Mouse (Mus musculus) c-Kit-positive CD71-positive TER-119-negative erythroid progenitor cells, embryonic 14.5 days (primary cell): ENCODE measurements around the gene Pacsin3.
"Not testable (repeated sequence)": the region's sequence is repeated elsewhere in the genome, so short reads cannot be mapped to it uniquely, and the experiment has no call there.

ENCODE experiments used
- DNase-seq: peaks from one replicate; pipeline ENCODE4 v3.0.0-alpha.2; 2013; ENCODE audit warnings: low read depth

Pacsin3 gene

DNA sequence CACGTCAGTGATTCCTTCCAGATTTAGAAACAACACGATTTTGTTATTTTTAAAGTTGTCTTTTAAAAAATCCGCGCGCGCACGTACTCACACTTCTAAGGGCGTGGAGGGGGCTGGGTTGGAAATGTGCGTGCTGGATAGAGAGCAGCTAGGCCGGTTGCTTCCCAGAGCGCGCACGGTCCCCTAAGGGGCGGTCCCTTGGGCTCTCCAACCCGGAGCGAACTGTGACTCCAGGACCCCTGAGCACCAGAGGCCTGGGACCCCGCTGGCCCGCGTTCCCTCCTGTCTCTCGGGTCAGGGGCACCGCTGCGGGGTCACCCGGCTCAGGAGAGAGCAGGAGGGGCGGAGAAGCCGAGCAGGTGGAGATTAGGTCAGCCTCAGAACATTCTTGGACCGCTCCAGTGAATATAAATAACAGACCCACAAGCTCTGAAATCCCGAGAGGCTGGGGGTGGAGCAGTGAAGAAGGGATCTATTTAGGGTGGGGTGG is at the start of gene Pacsin3:
Gene Pacsin3 (plus strand): TSS at position 294 of the 490 bp plus-strand sequence.
- no peak for DNase-seq

- DNase-seq = no peak
These were observed 49.4 kb upstream of the Pacsin3 start for GRCm38 (mm10) chr2:91206254-91206775.

DNA sequence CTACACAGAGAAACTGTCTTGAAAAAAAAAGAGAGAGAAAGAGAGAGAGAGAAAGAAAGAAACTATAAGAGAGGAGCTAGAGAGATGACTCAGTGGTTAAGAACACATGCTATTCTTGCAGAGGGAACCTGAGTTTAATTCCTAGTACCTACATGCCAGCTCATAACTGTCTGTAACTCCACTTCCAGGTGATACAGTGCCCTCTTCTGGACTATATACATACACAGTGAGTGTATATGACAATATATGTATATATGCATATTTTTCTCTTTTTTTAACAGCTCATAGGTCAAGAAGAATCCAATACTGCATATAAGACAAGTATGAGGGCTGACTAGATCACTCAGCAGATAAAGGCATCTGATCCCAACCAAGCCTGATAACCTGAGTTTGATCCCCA is 42.4 kb upstream of the Pacsin3 start:
- DNase-seq = no peak

GRCm38 (mm10) chr2:91217032-91217431 is 38.7 kb upstream of the Pacsin3 start:
- no peak for DNase-seq

- no peak for DNase-seq
These were observed 35.3 kb upstream of the Pacsin3 start for GRCm38 (mm10) chr2:91220501-91220900.

DNA sequence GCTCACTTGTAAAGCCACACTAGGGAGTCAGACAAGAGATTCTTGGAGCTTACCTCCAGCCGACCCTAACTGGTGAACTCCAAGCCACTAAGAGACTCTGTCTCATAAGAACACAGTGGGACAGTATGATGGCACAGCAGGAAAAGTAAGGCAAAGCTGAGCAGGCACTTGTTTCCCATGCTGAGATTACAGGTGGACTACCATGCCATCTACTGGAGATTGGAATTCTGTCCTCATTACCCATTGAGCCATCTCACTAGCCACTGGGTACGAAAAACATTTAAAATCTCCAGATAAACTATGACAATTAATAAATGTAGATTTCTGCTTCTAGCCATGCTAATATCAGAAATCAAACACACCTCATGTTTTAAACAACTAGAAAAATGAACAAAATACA is 32.1 kb upstream of the Pacsin3 start:
- no peak for DNase-seq

GRCm38 (mm10) chr2:91229735-91230134 is 26.0 kb upstream of the Pacsin3 start:
- DNase-seq = no peak

DNA sequence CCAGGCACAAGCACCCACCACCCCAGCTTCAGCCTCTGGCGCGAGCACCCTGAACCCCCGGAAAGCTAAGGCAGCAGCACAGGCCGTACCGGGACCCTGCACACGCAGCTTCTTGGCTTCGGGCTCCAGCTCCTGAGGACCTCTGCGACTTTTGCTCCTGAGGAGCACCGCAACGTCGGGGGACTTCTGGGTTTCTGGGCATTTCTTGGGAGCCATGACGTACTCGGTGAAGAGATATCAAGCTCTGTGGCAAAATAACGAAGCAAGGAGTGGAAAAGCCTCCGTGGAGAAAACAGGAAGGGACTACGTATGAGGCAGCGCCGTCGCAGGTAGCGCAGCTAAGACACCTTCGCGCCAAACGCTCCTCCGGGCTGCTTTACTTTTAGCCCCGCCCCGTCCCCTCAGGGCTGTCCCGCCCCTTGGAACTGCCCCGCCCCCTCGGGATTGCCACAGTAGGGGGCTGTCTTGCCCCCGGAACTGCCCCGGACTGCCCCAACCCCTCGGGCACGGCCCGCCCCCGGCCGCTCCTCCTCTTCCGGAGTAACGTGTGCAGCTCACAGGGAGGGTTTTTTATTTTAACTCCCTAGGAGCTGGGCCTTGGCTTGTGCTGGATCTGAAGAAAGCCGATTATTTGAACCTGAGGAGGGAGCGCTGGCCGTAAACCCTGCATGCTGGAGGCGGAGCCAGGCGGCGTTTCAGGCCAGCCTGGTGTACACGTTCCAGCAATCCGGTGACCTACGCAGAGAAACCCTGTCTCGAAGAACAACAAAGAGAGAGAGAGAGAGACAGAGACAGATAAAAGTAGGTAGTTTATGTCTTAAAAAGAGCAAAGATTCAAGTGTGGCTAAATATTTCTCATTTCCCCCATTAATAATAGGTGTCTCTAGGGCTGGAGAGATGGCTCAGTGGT is 18.9 kb upstream of the Pacsin3 start, which contains the start of gene Ddb2:
Gene Ddb2 (minus strand): TSS at position 382 of the 910 bp plus-strand sequence.
- DNase-seq = peak; percentile 90

DNA sequence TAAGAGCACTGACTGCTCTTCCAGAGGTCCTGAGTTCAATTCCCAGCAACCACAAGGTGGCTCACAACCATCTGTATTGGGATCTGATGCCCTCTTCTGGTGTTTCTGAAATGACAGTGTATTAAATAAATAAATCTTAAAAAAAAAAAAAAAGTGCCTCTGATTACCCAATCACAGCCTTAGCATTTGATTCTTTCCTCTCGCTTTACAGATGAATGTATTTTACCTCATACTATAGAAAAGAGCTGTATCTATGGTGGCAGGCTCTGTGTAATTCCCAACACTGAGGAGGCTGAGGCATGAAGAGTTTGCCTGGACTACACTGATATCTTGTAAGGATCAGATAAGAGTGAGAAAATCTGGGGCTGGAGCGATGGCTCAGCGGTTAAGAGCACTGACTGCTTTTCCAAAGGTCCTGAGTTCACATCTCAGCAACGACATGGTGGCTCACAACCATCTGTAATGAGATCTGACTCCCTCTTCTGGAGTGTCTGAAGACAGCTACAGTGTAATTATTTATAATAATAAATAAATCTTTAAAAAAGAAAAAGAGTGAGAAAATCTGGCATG is 18.2 kb upstream of the Pacsin3 start:
- DNase-seq = not testable (repeated sequence)

GRCm38 (mm10) chr2:91242547-91242946 is 13.2 kb upstream of the Pacsin3 start:
- no peak for DNase-seq

GRCm38 (mm10) chr2:91243416-91243815 is 12.3 kb upstream of the Pacsin3 start:
- DNase-seq = no peak

GRCm38 (mm10) chr2:91244557-91245228 is 11.1 kb upstream of the Pacsin3 start:
- DNase-seq = peak; percentile 61

DNA sequence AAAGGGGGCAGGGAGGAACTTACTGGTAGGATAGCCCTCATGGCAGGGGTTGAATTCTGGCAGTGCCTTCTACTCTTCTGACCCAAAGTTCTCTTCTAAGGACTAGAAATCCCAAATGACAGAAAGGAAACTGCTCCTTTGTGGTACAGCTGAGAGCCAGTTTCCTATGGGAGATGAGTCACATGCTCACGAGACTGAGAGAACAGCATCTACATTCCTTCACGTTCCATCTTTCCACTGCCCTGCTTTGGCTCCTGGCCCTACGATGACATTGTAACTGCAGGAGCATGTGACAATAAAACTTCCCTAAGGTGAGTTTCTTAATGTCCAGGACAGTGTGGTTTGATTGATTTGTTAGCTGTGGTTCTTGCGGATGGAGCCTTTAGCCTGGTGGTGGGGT is 7.4 kb upstream of the Pacsin3 start:
- no peak for DNase-seq

DNA sequence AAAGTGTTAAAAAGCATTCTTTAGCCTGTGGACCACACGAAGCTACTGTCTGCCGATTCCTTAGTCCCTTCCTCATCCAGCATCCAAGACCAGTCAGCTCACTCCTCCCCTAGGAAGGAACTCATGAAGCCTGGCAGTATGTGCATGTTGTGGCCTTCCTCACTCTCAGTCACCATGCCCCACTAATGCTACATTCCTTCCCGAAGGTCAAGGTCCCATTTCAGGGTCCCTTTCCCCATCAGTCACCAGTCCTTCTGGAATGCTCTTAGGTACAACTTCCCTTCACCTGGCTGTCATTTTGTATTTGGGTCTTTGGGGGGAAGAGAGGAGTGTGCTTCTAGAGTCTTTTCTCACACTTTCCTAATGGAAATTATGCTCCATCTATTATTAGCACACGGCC is 3.8 kb upstream of the Pacsin3 start:
- no peak for DNase-seq

DNA sequence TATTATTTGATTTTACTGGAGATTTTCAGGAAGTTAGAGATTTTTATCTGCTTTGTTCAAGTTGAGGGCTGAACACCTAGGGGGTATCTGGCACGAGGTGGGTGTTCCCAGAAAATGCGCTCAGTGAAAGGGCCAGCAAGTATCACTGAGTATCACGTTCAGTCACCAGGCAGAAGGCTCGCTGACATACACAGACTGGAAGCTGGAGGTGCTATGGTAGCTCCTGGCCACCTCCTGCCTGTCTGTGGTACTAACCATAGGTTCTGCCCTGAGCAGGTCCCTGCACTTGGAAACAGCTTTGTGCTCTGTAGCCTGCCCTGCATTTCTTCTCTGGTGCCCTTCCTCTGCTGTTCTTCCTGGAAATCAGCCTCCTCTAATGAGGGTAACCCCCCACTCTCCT is 3.2 kb upstream of the Pacsin3 start:
- no peak for DNase-seq

DNA sequence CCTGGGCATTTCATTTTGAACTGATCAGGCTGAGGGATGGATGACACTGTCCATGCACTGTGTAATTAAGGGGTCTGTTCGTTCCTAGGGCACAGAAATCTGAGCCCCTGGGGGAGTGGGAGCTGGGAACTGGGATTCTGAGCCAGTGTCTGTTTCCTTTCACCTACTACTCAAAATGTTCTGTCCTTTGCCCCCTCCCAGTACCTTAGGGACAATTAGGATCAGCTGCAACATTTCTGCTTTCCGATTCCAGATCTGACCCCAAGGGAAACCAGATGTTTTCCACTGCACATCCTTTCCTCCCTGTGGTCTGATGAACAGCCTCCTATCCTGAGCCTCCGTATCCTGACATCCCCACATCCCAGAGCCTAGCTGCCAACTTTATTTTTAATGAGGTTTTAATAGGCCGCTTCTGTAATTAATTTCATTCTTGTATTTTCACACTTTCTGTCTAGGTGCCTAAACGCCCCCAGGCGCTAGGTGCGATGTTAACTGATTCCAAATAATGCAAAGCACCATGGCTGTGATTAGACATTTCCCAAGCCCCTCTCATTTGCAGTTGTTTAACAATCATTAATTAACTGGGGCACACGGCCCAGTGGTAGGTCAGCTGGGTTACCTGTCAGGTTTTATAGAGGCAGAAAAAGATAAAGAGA is 901 bp upstream of the Pacsin3 start:
- DNase-seq = no peak

GRCm38 (mm10) chr2:91256256-91257125 is 737 bp downstream of the Pacsin3 start:
- no peak for DNase-seq

DNA sequence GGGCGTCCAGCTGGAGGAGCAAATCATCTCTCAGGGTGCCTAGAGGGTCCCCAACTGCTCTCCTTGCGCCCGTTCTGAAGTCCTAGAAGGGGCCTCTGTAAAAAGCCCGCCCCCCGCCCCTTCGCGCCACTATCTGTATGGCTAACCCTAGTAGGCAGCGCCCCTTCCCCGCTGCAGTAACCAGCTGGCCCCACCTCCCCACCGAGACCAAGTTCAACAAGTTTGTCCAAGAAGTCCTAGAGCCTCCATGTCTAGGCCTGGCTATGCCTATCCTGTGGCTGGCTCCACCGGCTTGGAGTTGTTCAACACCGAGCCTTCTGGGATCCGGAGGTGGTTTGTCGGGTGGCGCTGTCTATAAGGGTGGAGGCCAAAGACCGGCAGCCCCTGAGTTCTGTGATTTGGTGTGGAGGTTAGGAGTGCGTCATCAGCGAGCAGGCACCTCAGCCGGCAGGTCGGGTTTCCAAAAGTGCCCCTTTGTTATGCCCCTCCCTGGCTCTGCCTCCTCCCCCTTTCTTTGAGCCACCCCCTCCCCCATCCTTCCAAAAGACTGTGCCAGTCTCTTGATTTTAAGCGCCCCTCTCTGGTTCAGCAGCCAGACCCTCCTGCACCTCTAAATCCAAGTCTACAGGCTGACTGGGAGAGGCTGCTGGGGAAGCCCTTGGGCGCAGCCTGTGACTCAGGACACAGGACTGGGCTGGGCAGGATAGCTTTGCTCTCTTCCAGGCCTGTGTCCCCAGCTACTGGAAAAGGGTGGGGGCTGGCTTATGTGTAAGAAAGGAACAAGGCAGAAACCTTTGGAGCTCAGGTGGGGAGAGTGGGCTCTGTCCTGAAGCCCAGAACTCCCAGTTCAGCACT is 1.6 kb downstream of the Pacsin3 start:
- DNase-seq = no peak

- DNase-seq = no peak
These were observed 2.3 kb downstream of the Pacsin3 start for GRCm38 (mm10) chr2:91258054-91258453.

DNA sequence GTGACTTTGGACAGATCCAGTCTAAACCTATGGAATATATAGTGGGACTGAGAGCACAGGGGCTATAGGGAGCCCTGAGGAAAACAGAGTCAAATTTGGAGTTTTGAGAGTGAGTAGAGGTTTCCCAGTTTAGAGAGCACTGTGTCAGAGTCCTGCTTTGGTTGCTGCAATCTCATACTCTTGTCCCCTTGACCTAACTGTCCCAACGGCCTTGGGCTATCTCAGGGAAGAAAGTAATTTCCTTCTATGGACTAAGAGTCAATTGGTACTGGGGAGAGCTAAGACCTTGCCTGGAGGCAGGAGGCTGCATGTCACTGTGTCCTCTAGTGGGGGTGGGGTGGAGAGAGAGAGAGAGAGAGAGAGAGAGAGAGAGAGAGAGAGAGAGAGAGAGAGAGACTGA is 3.1 kb downstream of the Pacsin3 start:
- no peak for DNase-seq
